Mouse (Mus musculus): ENCODE measurements around the gene Pax6.

Gene Pax6

GRCm38 (mm10) chr2:105668271-105669270 lies at the start of gene Pax6:
Pax6 (plus strand) TSS chr2:105668900.
- peak; percentile 48 for DNase-seq (ENCODE audit: low read depth, low spot score)

GRCm38 (mm10) chr2:105648933-105649332 lies 19.8 kb upstream of the Pax6 start:
- no peak for DNase-seq (ENCODE audit: low read depth, low spot score)

- no peak for DNase-seq (ENCODE audit: low read depth, low spot score)
Observed at GRCm38 (mm10) chr2:105656456-105656855, 12.2 kb upstream of the Pax6 start.

- DNase-seq (ENCODE audit: low read depth, low spot score) = no peak
Observed at GRCm38 (mm10) chr2:105659350-105659749, 9.3 kb upstream of the Pax6 start.

- DNase-seq (ENCODE audit: low read depth, low spot score) = peak; percentile 34
Observed at GRCm38 (mm10) chr2:105659926-105660873, 8.5 kb upstream of the Pax6 start.

- DNase-seq (ENCODE audit: low read depth, low spot score) = peak; percentile 17
Observed at GRCm38 (mm10) chr2:105660874-105661622, 7.7 kb upstream of the Pax6 start.

GRCm38 (mm10) chr2:105661623-105662066 lies 7.1 kb upstream of the Pax6 start:
- peak; percentile 16 for DNase-seq (ENCODE audit: low read depth, low spot score)

GRCm38 (mm10) chr2:105662121-105662520 lies 6.6 kb upstream of the Pax6 start:
- no peak for DNase-seq (ENCODE audit: low read depth, low spot score)

GRCm38 (mm10) chr2:105662606-105663005 lies 6.1 kb upstream of the Pax6 start:
- DNase-seq (ENCODE audit: low read depth, low spot score) = no peak

- no peak for DNase-seq (ENCODE audit: low read depth, low spot score)
Observed at GRCm38 (mm10) chr2:105663101-105663511, 5.6 kb upstream of the Pax6 start.

GRCm38 (mm10) chr2:105664996-105665395 lies 3.7 kb upstream of the Pax6 start:
- DNase-seq (ENCODE audit: low read depth, low spot score) = no peak

GRCm38 (mm10) chr2:105665491-105666250 lies 3.0 kb upstream of the Pax6 start:
- no peak for DNase-seq (ENCODE audit: low read depth, low spot score)

GRCm38 (mm10) chr2:105666331-105666730 lies 2.4 kb upstream of the Pax6 start:
- DNase-seq (ENCODE audit: low read depth, low spot score) = no peak

GRCm38 (mm10) chr2:105666763-105667625 lies 1.7 kb upstream of the Pax6 start:
- peak; percentile 60 for DNase-seq (ENCODE audit: low read depth, low spot score)

- peak; percentile 62 for DNase-seq (ENCODE audit: low read depth, low spot score)
Observed at GRCm38 (mm10) chr2:105667626-105667950, 1.1 kb upstream of the Pax6 start.

GRCm38 (mm10) chr2:105669371-105669861 lies 716 bp downstream of the Pax6 start:
- DNase-seq (ENCODE audit: low read depth, low spot score) = peak; percentile 37

GRCm38 (mm10) chr2:105669881-105670730 lies 1.4 kb downstream of the Pax6 start:
- DNase-seq (ENCODE audit: low read depth, low spot score) = peak; percentile 42

GRCm38 (mm10) chr2:105670731-105671095 lies 2.0 kb downstream of the Pax6 start:
- no peak for DNase-seq (ENCODE audit: low read depth, low spot score)
